Mouse (Mus musculus): ENCODE measurements around the gene Nprl3.
"Not testable (repeated sequence)": the region's sequence is repeated elsewhere in the genome, so short reads cannot be mapped to it uniquely, and the experiment has no call there.

Gene Nprl3

DNA sequence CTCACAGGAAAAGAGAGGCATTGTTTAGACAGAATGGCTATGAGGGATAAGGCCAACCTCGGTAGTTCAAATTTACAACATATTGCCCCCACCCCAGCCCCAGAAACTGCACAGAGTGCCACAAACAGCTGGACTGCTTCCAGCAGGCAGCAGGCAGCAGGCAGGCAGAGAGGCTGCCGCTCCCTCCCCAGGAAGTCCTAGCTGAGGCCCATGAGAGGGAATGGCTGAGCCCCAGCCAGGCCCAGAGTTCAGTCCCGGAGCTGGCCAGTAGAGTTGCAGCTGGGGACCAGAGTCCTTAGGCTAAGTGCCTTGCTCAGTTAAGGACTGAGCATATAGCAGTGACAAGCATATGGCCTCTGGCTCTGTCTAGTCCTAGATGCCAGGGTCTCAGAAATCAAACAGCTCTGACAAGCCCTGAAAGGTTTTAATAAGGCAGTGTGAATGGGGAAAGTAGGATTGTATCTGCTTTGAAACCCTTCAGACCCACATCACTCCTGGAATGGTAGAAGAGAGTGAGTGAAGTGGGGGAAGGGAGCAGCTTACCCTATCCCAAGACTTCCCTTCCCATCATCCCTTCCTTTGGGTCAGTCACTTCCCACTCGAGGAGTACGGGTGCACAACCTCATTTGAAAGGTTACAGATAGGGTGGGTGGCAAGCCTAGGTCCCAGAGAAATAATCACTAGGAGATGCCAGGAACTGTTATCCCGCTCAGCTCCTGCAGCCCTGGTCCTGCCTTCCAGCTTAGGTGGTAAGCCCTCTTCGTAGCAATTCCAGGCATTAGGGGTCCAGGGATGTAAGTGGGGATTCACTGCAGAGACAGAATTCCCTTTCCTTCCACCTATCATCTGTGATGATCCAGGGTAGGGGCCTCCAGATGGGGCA is 42.0 kb downstream of the Nprl3 start:
- DNase-seq (ENCODE audit: extremely low spot score), result no peak

DNA sequence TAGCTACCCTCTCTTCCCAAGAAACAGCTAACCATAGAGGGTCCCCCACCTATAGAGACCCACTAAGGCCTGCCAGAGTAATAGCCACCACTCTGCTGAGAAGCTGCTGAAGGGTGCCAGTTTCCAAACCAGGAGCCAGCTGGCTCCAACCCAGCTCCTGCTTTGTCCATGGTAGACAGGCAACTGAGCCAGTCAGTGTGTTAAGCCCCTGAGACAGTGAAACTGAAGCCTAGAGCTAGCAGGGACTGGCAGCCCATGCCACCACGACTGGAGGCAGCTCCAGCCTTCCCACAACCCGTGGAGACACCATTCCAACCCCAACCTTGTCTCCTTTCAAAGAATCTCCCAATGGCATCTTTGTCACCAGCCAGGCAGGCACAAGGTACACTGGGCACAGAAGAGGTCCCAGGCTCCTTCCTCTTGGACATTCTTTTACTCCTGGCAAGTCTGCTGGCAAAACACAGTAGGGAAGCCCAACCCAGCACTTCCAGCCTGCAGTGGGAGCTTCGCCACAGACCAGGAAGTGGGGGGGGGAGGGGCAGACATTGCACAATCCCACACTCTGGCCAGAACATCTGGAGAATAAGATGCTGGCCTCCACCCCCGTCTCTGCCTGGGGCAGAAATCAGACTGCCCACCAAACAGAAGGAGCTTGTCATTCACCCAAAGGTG is 42.9 kb downstream of the Nprl3 start:
- peak; percentile 52 for DNase-seq (ENCODE audit: extremely low spot score)

DNA sequence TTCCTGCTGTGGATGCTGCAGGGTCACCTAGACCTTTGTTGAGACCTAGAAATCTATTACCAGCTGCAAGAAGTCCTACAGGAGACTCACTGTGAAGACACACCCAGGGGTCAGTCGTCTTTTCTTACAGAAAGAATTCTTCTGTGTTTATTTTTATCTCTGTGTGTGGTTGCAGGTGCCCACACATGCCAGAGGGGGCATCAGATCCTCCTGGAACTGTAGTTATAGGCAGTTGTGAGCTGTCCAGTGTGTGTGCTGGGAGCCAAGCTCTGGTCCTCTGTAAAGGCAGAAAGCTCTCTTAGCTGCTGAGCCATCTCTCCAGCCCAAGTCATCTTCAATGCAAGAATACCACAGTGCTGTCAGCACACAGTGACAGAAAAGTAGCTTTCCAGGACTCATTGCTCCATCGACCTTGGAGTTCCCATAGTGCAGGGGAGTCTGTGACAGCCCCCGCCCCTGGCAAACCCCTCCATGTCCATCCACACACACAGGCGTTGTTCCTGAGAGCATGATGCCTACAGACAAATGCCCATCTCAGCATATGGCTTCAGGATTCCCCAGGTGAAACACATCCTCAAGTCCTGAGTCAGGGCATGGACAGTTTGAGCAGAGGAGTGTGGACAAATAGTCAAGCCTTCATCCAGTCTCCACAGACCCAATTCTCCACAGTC is 44.1 kb downstream of the Nprl3 start:
- DNase-seq (ENCODE audit: extremely low spot score), result no peak

DNA sequence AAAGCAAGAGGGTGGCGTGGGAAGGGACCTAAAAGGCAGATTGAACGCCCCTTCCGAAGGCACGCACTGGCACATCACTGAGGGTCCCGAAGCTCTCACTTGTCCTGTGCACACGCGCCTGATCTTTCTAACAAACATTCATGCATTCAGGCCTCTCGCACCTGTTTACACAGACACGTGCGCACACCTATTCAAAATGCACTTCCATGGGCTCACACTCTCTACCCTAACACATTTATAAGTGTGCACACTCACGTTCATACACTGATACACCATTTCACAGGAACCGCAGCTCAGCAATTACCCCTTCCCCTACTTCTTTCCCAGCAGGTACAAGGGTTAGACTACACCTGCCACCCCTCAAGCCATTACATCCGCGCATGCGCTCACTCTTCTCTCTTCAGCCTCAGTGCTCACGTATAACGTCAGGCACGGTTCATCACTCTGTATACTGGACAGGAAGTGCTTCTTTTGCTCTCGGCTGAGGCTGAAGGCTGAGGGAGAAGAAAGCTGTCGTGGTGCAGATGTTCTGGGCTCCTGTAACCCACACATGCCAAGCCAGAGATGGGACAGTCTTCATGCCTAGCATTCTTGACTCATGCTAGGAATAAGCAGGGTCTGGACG is 44.8 kb downstream of the Nprl3 start:
- peak; percentile 20 for DNase-seq (ENCODE audit: extremely low spot score)

DNA sequence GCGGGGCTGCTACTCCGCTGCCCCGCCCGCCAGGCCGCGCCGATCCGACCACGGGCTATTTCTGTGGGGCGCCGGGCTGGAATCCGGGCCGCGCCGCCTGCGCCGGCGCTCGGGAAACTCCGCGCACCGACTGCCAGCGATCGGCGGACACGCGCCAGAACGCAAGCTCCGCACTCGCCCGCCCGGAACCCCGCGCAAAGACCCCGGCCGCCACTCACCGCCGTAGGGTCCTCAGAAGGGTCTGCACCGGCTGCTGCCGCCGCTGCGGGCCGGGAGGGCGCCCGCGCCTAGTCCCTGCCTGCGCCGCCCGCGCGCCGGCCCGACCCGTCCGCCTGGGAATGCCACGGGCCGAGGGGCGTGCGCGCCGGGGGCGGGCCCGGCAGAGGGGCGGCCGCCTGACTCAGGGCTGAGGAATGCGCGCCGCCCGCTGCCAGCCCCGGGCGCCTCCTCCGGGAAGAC is 45.5 kb downstream of the Nprl3 start, which contains the start of gene Rhbdf1:
Rhbdf1 (minus strand) TSS at position 350 of the 459 bp plus-strand sequence.
- peak; percentile 68 for DNase-seq (ENCODE audit: extremely low spot score)

DNA sequence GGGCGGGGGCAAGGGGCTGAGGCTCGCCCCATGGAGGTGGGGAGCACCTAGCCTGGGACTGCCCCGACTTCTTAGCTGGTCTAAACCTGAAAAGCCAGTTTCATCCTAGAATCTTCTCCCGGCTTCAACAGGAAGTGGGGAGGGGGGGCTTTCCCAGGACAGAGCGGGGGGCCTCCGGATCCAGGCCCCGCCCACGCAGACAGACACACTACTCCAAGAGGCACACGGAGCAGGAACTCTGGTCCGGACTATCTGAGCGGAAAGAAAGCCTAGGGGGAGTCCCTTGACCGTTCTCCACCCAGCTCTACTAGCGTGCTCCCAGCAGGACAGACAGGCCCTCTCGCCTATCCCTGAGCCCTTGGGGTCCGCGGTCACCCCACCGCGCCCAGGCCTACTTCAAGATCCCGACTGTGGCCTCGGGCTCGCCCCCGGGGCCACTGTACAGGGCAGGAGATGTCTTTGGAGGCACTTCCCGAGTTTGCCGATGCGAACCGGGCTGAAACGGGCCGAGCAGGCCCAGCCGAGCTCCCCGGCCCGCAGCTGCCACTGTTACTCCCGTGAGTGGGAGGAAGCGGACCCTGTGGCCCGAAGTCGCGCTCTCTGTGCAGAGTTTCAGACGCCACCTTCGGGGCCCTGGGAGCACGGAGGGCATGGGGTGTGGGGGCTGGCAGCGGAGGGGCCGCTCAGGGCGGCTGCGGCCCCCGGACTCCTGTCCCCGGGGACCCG is 46.1 kb downstream of the Nprl3 start:
- peak; percentile 80 for DNase-seq (ENCODE audit: extremely low spot score)

DNA sequence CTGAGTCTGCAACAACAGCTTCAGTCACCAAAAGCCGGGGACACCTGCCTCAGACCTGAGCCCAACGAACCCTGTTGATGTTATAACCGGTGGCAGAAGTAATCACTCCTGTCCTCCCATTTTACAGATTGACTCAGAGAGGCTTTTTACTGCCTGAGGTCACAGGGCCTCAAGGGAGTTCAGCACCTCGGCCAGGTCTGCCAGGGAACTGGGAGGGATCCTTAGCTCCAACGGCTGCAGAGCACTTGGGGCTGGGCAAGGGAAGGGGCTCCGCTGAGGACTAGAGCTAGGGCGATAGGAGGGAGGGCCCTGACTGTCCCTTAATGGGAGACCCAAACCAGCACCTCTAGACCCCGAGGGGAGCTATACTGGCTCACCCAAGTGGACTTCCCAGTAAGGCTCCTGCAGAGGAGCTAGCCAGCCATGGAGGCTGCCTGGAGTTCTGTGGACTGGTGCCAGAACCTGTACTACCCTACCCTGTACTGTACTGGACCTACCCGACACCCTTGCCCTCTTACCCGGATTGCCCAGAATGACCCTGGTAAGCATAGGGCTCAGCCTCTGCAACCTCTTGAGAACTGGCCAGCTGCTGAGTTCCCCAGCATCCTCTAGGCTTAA is 46.8 kb downstream of the Nprl3 start:
- DNase-seq (ENCODE audit: extremely low spot score), result no peak

DNA sequence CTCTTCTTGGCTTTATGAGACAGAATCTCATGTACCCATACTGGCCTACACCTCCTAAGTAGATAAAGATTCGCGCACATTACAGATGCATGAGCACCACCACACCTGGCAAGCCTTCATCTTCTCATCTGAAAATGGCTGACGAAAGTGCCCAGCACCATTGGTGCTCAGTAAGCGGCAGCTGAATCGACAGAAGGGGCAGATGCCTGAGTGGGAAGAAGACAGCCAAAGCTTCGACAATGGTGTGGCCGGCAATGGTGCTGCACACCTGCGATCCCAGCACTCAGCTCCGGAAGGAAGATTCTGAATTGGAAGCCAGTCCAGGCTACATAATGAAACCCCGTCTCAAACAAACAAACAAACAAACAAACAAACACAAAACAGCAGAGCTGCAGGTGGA is 48.2 kb downstream of the Nprl3 start:
- DNase-seq (ENCODE audit: extremely low spot score), result no peak

DNA sequence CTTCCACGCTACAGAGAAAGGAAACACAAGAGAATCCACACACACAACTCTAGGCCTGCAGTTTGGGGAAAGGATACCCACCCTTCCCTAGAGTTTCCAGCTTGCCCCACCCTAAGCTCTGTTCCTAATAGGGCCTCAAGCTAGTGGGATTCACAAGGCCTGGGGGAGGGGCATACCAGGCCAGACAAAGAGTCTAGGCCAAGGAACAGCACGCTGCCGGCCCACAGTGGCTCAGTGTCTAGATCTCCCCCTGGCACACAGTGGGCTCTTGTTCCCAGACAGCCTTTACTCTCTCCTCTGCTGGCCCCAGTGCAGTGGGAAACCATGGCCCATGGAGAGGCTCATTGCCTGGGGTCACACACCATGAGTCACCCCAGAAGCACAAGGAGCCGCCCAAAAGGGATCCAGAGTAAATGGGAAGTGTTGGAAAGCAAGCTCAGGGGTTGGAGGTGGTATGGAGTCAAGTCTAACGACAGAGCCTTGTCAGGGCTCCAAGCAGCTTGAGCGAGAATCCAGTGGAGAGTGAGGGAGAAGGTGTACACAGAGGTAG is 48.9 kb downstream of the Nprl3 start:
- no peak for DNase-seq (ENCODE audit: extremely low spot score)

DNA sequence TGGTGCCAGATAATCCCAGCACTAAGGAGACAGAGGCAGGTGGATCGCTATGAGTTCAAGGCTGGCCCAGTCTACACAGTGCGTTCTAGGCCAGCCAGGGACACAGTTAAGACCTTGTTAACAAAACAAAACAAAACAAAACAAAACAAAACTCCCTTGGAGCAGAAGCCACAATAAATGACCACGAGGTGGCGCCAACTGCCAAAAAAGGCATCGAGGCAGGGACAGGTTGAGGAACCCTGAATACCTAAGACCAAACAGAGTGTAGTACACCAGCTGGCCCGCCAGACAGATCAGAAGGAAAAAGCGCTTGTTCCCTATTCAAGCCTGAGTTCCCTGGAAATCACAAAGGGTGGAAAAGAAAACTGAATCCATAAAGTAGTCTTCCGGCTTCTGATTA is 50.7 kb downstream of the Nprl3 start:
- DNase-seq (ENCODE audit: extremely low spot score), result peak; percentile 75

DNA sequence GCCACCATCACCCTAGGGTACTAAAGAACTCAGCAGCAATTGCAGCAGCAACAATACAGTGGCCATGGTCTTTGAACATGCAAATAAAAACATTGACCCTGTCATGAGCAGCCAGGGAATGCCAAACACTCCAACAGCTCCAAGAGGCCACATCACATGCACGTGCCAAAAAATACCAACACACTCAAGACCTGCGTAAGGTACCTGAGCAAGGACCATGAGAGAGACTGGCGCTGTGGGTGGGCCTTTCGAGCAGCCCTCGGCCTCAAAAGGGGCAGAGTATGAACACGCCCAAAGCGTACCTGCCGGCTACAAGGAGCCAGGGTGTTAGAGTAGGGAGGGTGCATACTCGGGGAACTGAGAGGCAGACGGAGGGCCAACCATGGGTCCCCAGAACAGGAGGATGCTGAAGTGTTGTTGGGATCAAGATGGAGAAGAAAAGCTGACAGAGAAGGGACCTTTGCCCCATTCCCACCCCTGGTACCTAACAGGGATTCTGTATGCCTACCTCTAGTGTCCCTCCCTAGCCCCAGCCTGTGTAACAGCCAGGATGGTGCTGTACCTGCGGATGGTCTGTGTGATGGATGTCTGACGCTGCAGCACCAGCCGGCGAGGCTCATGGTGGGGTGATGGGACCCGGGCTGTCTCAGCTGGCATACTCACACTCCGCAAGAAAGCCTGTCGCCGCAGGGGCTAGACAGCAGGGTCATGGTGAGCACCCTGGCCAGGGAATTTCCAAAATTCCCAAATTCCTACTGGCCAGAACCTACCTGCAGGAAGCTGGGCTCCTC is 51.9 kb downstream of the Nprl3 start:
- DNase-seq (ENCODE audit: extremely low spot score), result no peak

DNA sequence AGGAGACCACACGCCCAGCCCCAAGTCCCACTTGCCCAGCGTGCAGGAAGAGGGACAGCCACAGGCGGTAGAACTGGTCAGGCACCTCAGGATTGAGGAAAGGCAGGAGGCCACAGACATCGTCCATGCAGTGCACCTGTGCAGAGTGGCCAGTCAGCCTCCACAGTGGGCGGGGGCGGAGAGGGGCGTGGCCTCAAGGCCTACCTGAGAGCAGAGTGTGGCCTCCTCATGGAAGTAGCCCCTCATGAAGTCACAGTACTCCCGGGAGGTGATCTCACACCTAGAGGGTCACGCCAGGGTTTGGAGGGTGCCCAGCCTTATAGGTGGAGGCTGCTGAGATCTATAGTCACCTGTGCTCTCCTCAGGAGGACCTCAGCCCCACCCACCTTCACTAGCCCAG is 56.9 kb downstream of the Nprl3 start:
- no peak for DNase-seq (ENCODE audit: extremely low spot score)

DNA sequence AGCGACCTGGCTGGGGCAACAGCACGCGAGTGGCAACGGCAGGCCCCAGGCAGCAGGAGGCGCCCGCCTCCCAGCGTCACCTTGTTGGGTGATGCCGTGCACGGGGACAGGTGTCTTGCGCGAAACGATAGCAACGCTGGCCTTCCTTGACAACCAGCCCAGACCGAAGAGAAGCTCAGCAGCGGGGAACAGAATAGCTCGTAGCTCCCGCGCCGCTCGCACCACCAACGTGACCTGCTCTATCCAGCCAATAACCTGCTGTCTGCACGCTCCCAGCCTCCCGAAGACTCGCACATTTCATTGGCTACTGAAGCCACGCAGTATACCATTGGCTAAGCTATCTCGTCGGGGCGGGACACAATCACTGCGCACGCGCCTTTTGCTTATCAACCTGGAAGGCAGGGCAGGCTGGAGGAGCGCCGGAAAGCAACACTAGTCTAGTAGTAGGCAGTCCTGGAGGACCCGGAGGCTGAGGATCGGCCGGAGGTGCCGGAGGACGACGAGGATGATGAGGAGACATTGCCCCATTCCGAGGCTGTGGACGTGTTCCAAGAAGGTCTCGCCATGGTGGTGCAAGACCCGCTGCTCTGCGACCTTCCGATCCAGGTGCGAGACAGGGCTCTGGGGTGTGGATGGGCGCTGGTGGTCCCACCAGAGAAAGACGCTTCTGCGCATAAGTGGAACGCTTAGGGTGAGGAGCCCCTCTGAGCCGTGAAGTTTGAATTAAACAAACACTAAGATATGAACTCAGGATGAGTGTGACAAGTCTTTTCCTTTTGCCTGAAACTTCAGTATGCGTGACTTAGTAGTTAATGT is 62.2 kb downstream of the Nprl3 start, which contains the start of gene Snrnp25:
Snrnp25 (plus strand) TSS at position 358 of the 816 bp plus-strand sequence.
- DNase-seq (ENCODE audit: extremely low spot score), result peak; percentile 93

DNA sequence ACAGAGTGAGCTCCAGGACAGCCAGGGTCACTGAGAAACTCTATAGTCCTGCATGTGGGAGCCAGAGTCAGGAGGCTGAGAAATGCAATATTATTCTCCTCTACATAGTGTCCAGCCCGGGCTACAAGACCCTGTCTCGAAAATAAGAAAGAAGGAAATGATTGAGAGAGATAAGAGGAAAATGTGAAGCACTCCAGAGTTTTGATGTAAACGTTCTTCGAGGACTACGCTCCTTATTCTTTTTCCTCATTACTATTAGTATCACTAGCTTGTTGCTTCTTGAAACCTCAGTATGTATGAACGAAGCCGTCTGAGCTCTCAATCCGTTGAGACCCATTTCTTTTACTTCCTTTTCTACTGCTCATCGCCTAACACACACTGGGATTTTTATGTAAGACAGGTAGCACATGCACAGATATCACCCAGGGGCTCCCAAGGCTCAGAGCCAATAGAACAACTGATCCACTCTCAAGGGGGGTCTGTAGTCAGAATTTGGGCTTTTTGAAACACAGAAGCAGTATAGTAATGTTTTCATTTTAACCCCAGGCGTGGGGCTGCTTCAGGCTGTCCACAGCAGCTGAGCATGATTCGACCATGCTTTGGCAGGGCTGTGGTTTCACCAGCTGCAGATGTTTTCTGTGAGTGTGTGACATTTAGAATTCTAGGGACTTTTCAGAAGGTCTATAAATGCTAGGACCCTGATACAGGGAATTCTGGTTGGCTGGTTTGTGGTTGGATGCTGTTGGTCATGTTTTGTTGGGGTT is 65.4 kb downstream of the Nprl3 start:
- DNase-seq (ENCODE audit: extremely low spot score), result no peak

DNA sequence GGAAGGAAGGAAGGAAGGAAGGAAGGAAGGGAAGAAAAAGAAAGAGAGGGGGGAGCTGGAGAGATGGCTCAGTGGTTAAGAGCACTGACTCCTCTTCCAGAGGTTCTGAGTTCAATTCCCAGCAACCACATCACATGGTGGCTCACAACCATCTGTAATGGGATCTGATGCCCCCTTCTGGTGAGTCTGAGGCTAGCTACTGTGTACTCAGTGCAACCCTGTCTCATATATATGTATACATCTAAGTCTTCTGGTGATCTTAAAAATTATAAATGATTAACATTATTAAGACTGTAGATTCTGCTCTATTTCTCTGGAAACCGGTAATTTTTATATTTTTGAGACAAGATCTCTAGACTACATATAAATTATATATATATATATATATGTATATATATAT is 66.5 kb downstream of the Nprl3 start:
- DNase-seq (ENCODE audit: extremely low spot score), result not testable (repeated sequence)

DNA sequence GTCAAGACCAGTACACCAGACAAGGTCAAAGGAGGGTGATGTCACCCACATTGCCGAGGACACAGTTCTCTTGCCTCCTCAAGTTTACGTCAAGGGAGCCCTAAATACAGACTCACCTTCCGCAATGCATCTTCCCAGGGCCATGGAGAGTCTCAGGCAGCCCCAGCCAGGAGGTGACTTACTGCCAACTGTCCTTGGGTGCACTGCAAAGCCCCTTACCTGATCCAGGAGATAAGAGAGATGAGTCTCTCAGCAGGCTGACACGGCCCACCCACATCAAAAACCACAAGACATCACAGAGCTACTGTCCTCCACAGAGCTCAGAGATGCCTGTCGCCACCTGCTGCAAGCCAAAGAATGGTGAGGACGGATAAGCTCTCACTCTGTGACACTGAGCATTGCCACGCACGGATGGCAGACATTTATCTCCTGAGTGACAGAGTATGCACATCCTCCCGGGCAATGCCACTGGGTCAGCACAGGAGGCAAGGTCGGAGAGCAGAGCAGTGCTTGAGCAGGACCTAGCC is 67.4 kb downstream of the Nprl3 start, which contains the start of gene Il9r:
Il9r (minus strand) TSS at position 205 of the 527 bp plus-strand sequence.
- no peak for DNase-seq (ENCODE audit: extremely low spot score)

DNA sequence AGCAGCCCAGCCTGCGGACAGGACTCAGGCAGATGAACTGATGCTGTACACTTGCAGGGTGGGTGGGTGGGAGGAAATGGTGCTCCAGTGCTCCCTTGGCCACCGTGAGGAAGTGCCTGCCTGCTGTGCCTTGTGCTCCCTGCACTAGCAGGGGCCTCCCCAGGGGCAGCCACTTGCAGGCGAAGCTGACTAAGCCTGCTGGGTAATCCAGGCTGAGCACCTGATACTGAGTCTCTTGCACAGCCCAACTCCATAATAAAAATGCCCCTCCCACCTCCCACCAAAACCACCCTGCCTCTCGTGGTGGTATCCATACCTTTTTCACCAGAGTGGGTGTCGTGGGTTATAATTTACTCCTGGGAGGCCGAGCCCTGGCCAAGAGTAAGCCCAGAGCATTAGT is 68.3 kb downstream of the Nprl3 start:
- DNase-seq (ENCODE audit: extremely low spot score), result no peak
